31 mouse cellular contexts compared by ENCODE assay signal in the genomic region with DNA sequence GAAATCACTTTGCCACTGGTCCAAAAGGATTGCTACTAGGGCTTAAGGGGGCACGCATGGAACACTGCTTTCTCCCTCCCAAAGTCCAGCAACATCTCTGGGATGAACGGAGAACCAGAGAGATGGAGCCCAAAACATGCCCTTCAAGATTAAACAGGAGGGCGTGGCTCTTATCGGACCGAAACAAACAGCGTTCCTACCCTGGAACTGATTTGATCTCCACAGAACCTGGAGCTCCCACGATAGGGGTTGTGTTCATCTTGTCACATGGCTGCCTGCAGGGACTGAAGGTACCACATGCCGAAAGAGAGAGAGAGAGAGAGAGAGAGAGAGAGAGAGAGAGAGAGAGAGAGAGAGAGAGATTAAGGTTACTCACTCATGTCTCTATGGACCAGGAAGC.
"Had no signal": no experiment of that assay in that cellular context is flagged by ENCODE, and none has a peak within 500 bp of the region (broad histone marks: within the 10 kb centered on the region; RNA-seq: fewer than 3 reads in every experiment).

No protein-coding gene starts in this region.

- H3K36me3 ChIP-seq: limb, embryonic 10.5 days; limb, embryonic 12.5 days; limb, embryonic 13.5 days; limb, embryonic 15.5 days; liver, embryonic 12.5 days; liver, embryonic 13.5 days; liver, embryonic 15.5 days; lung, embryonic 15.5 days; midbrain, embryonic 12.5 days; midbrain, embryonic 13.5 days; midbrain, embryonic 15.5 days; neural tube, embryonic 12.5 days had no signal

- ATAC-seq: liver, embryonic 12.5 days; liver, postnatal 0 days; lung, postnatal 0 days; midbrain, embryonic 13.5 days; midbrain, embryonic 15.5 days; midbrain, embryonic 16.5 days had no signal

- H3K4me3 ChIP-seq: left cerebral cortex, adult 2 months; limb, embryonic 10.5 days; limb, embryonic 12.5 days; limb, embryonic 13.5 days; limb, embryonic 15.5 days; liver, embryonic 12.5 days; liver, embryonic 13.5 days; liver, embryonic 15.5 days; lung, embryonic 15.5 days; megakaryocyte, embryonic 14.5 days; midbrain, embryonic 12.5 days; midbrain, embryonic 13.5 days; midbrain, embryonic 15.5 days; myocyte; neural tube, embryonic 12.5 days had no signal

- H3K27me3 ChIP-seq: limb, embryonic 15.5 days; liver, embryonic 15.5 days; lung, embryonic 15.5 days; megakaryocyte, embryonic 14.5 days; midbrain, embryonic 12.5 days; midbrain, embryonic 13.5 days; midbrain, embryonic 15.5 days had no signal

- H3K27ac ChIP-seq: left cerebral cortex, adult 2 months; limb, embryonic 10.5 days; limb, embryonic 12.5 days; limb, embryonic 13.5 days; limb, embryonic 15.5 days; liver, embryonic 12.5 days; liver, embryonic 13.5 days; liver, embryonic 14.5 days; liver, embryonic 15.5 days; lung, embryonic 15.5 days; macrophage; midbrain, embryonic 12.5 days; midbrain, embryonic 13.5 days; midbrain, embryonic 15.5 days; neural tube, embryonic 12.5 days had no signal

- H3K4me2 ChIP-seq: limb, embryonic 12.5 days; limb, embryonic 13.5 days; limb, embryonic 15.5 days; liver, embryonic 11.5 days; liver, embryonic 12.5 days; liver, embryonic 13.5 days; liver, embryonic 15.5 days; lung, embryonic 14.5 days; lung, embryonic 15.5 days; midbrain, embryonic 12.5 days; midbrain, embryonic 13.5 days; midbrain, embryonic 15.5 days; neural tube, embryonic 12.5 days had no signal

- H3K9ac ChIP-seq: limb, embryonic 12.5 days; limb, embryonic 13.5 days; limb, embryonic 15.5 days; liver, embryonic 12.5 days; liver, embryonic 13.5 days; liver, embryonic 14.5 days; liver, embryonic 15.5 days; liver, postnatal 0 days; lung, embryonic 14.5 days; lung, embryonic 15.5 days; midbrain, embryonic 12.5 days; midbrain, embryonic 13.5 days; midbrain, embryonic 15.5 days; neural tube, embryonic 12.5 days had no signal

- H3K4me1 ChIP-seq: limb, embryonic 10.5 days; limb, embryonic 12.5 days; limb, embryonic 13.5 days; limb, embryonic 15.5 days; liver, embryonic 15.5 days; lung, embryonic 15.5 days; megakaryocyte, embryonic 14.5 days; midbrain, embryonic 12.5 days; midbrain, embryonic 13.5 days; midbrain, embryonic 15.5 days; neural tube, embryonic 12.5 days had no signal

- DNase-seq: left cerebral cortex, postnatal 4 days; liver; liver, embryonic 13.5 days; liver, postnatal 0 days; lung, adult 18-20 months; lung, adult 2 months; lung, embryonic 14.5 days; lung, postnatal 10 days; lung, postnatal 14 days; lung, postnatal 36 days; lung, postnatal 4 days; midbrain, embryonic 14.5 days had no signal

- H3K9me3 ChIP-seq: limb, embryonic 10.5 days; limb, embryonic 12.5 days; limb, embryonic 13.5 days; limb, embryonic 15.5 days; liver, embryonic 12.5 days; liver, embryonic 13.5 days; liver, embryonic 15.5 days; lung, embryonic 15.5 days; midbrain, embryonic 12.5 days; midbrain, embryonic 13.5 days; midbrain, embryonic 15.5 days; neural tube, embryonic 12.5 days had no signal
